Mouse (Mus musculus): ENCODE data around the gene Atp10a.

The Atp10a gene

DNA sequence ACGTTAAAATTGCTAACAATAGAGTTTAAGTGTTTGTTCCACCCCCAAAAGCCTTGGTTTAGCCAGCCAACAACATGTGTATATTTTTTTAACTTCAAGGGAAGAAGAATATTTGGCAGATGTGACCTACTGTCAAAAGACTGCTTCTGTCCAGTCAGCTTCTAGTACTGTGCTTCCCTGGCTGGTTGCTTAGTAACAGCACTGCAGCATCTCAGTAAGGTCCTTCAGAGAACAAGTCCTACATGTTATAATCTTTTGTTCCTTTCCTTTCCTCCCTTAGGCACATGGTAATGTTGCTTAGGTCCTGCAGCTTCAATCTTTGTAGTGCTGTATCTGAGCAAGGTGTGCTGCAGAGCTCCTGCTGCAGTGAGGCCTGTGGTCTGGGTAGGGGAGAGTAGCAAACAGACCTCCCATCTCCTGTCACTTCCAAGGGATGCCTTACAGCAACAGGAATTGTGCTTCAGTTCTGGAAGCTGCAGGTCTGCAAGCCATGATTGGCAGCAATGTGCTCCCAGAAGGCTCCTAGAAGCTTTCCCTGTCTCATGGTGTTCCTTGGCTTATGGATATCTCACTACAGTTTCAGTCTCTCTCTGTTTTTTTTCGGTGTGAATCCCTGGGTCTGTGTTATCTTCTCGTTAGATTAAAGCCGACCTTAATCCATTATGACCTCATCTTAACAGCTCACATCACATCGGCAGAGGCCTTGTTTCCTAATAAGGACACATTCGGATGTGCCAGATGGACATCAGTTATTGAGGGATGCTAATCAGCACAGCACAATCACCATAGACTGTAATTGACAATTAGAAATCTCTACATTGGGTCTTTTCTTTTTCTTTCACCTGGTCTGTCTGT is 34.3 kb downstream of the Atp10a start:
- no peak for DNase-seq (ENCODE audit: low read depth)

DNA sequence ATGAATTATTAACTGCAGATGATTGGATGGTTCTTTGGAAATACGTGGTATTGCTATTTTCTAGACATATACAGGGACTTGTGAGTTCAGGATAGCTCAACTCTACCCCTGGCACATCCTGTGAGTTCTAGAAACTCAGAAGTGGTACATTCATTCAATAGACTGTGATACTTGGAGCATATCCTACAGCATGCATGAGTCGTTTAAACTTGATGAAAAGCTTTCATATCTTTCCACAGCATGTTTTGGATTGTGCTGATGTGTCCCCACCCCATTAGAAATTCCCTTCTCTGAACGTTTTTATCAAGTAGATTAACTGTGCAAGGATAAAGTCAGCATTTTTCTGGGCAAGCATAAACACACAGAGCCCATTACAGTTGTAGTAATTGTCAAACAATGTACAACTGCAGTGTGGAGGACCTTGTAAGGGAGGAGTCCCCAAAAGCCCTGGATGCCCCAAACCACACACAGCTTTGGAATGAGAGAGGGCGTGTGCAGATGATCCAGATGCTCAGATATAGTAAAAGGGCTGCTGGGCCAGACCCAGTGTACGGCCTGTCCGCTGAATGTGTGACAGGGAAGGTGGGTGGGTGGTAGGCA is 35.1 kb downstream of the Atp10a start:
- no peak for DNase-seq (ENCODE audit: low read depth)

DNA sequence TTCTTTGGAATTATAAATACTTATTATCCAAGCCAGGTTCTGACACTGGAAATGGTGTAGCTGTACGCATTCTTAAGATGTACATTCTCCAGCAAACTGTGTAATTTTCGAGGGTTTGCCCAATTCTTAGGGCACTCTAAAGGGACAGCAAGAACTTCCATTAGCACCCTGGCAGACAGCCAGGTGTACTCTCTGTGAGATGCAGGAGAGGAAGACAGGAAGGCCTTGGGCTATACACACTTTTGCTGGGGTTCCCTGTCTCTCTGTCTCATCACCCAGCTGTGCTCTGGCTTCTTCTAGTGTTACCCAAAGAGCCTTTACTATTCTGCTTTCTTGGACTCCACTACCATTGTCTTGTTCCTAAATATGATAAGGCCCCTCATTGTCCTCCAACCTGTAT is 36.7 kb downstream of the Atp10a start:
- peak; percentile 46 for DNase-seq (ENCODE audit: low read depth)

DNA sequence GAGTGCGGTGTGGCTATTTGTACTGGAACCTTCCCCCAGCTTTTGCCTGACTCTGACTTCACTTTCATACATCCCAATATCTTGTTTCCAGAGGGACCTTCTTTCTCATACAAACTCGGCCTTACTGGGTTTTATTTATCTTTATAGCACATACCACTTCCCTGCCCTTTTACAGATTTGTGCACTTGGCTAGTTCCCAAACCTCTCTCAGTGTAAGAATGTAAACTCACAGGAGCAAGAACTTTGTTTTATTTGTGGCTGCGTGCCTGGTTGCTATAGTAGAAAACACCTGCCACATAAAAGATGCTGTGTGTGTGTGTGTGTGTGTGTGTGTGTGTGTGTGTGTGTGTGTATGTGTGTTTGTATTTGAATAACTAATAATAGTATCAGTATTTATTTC is 37.4 kb downstream of the Atp10a start:
- DNase-seq (ENCODE audit: low read depth): peak; percentile 66

DNA sequence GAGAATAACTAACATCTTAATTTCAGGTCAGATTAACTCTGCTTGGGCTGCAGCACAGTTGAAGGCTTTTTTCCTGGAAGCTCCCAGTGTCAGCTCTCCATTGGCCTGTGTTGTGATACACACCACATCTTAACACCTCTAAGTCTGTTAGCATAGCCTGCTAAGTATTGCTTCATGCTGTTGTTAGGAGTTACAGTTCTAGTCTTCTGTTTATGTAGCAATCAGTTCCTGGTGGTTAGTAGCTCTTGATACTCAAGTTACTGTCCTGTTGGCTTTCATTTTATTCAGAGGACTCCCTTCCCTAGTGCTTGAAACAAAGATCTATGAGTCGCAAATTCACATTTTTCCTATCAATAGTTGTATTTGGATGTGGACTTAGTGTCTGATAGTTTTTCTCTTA is 39.7 kb downstream of the Atp10a start:
- peak; percentile 76 for DNase-seq (ENCODE audit: low read depth)

DNA sequence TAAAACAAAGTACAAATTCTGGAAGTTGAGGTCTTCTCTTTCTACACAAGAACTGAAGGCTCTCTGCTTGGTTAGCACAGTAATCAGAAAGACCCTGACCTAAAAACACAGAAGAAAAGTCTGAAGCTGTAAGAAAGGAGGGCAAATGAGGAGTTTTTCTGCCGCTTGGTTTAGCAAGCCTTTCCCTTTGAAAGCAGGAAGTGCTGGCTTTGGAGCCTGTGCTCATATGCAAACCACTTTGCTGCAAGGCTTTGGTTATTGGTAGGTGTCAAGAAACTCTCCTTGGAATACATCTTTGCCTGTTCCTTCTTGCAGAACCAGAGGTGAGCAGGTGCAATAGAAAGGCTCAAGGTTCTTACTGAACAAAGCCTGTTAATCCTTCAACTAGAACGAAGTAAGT is 41.1 kb downstream of the Atp10a start:
- DNase-seq (ENCODE audit: low read depth): peak; percentile 56

DNA sequence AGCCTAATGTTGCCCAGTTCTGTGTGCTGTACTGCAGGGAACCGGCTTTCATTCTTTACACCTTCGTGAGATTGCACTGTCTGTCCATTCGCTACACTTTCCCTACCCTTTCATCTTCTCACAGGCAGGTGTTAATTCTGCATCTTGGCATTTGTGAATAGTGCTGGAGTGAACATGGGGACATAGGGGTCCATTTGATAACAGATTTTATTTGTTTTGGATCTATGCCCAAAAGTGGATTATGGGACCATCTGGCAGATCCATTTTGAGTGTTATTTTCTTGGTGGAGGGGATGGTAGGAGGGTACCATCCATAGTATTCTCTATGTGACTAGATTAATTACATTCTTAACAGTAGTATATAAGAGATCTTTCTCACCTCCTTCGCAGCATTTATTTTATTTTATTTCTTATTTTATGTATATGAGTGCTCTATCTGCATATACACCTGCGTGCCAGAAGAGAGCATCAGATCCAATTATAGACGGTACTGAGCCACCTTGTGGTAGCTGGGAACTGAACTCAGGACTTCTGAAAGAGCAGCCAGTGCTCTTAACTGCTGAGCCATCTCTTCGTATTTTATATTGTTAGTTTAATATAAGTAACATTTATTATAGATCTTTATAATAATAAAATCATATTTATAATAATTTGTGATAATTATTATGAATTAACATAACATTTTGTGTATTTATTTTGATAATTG is 42.9 kb downstream of the Atp10a start:
- no peak for DNase-seq (ENCODE audit: low read depth)

DNA sequence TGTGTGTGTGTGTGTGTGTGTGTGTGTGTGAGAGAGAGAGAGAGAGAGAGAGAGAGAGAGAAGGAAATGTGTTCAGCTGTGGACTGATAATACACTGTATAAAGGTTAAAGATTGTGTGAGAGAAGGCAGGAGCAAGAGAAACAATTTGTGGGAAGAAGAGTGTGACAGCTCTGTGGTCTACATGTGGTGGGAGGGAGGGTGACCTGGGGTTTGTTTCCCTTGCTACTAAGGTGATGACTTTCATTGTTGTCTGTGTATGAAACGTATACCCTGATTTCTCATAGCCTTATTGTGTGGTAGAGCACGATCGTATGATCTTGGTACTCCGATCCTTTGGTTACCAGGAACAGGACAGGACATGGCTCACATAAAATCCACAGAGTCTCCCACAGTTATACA is 45.3 kb downstream of the Atp10a start:
- DNase-seq (ENCODE audit: low read depth): no peak

DNA sequence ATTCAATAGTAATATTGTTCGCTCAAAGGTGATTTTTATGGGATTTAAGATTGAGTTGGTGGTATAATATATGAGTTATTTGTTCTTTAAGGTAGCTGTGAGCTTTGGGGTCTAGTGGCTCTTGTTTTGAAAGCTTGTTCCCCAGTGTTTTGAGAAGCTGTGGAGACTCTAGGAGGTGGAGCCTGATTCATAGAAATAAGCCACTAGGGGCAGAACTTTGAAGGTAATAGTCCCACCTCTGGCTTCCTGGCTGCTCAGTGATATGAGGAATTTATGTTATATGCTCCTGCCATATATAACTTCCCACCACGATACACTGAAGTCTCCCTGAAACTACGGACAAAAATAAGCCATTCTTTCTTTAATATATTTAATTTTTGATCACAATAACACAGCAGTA is 49.2 kb downstream of the Atp10a start:
- DNase-seq (ENCODE audit: low read depth): no peak

DNA sequence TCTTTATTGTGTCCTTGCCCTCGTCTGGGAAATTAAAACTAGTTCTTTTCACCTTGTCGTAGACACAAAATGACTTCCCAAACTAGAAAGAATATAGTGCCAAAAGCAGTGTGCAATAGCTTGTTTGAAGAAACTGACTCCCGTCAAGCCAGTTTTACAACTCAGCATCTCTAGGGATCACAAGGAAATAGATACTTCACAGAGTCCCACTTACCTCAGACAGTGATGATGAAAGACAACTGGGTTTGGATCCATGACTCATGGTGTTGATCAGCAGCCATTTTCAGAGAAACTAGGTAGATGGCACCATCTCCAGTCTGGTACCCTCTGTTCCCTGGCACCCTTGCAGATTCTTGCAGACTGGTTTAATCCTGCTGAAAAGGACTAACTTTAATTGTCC is 53.3 kb downstream of the Atp10a start:
- DNase-seq (ENCODE audit: low read depth): peak; percentile 55

DNA sequence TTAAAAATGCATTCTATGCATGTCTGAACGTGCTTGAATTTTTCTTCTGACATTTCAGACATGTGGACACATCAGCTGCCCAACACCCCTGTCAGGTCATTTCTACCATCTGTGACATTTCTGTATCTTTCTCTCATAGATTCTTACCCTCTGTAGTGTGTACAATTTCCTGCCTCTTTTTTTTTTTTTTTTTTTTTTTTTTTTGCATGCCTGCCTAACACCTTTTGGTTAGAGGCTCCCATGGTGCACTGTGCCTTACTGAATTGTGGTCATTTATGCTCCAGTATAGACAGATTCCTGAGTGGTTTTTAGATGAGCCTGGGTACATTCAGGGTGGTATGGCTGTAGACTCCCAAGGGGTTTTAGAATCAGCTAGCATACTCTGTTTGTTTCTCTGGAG is 54.3 kb downstream of the Atp10a start:
- DNase-seq (ENCODE audit: low read depth): no peak

DNA sequence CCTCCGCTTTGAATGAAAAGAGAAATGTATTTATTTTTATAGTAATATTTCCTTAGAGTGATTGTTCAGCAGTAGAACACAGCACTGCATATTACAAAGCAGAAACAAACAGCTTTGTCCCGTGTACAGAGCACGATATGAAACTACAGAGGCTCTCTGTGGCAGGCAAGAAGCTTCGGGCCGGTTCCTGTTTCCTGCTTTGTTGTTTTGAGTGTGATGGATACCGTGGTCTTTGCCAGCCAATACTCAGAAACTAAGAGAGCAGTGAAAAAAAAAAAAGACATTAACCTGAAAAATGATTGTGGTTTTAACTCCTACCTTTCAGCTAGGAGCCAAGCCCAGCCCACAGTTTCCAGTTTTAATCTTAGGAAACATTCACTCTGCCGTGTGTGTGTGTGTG is 55.8 kb downstream of the Atp10a start:
- DNase-seq (ENCODE audit: low read depth): peak; percentile 56

DNA sequence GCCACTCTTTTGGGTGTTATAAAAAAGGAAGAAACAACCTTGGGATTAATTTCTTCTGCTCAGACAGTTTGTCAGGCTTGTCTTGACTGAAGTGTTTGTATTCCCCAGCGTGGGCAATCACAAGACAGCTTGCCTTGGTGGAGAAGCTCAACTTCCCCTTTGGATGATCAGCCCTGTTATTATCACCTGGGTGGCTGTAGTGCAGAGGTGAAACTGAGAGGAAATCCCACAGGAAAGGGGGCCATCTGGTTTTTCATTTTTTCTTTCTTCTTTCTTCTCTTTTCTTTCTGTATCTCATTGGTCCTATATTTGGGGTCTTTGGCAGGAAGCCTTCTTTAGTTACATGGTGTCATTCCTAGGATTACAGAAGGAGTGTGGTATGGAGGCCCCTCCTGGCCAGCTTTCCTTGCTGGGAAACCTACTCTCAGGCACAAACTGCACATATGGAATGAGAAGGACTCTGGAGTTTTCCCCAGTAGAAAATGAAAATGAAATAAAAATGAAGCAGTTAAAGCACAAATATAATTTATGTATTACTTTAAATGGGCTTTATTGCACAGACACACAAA is 59.7 kb downstream of the Atp10a start:
- DNase-seq (ENCODE audit: low read depth): no peak

DNA sequence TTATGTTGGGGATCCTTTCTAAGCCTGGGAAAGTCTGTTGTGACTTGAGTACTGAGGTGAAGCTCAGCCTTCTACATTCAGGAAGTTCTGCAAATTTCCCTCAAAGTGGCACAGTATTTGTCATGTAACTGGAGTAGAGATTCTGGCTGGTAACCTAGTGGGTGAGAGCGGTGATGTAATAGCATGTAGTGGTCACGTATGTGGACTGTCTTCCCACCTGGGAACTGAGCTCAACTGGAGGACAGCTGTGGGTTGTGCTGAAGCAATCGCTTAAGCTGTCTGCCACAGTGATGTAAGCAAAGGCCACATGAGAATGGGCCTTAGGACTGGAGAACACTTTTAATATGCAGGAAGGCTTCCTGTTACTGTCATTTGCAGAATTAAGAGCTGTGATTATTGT is 60.7 kb downstream of the Atp10a start:
- DNase-seq (ENCODE audit: low read depth): peak; percentile 67

DNA sequence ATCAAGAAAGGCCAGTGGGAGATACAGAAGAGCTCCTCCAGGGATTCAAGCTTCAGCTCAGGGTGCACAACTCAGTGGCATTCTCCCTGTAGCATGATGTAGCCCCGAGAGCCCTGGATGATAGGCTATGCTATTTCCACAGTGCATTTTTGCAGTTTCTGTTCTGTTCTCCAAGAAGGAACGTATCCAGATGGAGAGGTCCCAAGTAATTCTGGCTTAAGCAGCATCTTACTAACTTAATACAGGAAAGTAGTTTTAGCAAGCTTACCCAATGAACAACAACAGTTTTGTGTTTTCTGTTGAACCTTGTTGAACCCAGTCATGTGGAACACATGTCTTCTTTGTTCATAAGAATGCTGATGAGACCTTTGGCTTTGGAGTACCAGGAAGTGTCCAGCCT is 62.6 kb downstream of the Atp10a start:
- DNase-seq (ENCODE audit: low read depth): no peak

DNA sequence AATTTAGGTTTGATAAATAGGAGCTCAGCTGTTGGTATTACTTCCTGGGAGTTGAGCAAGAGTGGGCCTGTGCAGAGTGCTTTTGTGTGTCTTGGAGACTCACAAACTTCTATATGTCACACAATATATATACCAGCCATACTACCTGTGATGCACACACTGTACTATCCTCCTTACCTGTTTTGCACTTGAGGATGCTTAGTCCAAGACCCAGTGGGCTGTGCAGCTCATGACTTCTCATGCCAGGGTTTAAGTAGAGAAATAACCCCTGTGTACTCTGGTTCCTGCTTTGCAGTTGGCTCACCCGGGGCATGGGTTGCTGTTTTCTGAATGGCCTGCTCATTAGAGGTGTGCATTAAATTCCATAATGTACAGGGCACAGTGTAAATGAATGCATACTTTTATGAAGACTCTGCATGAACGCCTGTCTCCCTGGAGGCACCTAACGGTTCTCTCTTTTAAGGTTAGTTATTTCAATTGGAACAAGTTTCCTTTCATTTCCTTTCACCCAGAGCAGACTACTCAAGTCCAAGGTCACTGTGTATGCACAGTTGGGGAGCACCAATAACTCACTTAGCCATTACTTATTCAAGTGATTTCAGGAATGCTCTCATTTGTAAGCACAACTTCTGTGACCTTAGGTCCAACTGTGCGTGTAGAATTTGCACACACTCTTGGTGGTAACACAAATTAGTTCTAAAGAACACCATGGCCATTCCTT is 63.4 kb downstream of the Atp10a start:
- DNase-seq (ENCODE audit: low read depth): no peak

DNA sequence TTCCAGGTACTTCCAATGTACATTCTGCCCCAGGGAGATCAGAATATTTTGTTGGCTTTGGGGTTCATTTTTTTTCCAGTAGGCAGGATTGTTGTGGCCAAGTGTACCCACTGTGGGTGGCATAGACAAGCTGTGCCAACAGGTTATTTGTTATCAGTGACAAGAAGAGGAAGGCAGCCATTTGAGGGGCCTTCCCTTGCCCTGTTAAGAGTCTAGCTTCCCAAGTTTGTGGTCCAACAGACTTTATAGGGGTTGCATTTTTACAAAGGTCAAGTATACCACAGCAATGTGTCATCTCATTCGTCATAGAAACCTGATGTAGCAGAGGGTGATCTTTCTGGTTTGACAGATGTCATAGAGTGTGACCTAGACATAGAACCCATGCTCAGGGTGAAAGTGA is 66.3 kb downstream of the Atp10a start:
- peak; percentile 83 for DNase-seq (ENCODE audit: low read depth)

DNA sequence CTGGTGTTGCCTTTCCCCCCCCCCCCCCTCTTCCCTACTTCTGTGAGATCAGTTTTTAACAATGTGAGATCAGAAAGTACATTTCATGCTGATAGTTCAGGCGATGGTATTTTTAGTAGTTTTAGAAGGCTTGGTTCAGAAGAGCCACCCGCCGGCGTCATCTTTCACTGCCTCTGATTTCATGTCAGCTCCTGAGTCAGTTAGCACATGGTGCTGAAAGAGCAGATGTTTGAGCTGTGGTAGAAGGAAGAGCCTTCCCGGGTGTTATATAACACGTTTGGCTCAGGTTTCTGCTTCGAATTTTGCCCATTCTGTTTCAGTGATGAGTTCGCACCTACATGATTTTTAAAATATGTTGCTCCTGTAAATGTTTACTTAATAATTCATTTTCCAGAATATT is 74.2 kb downstream of the Atp10a start:
- DNase-seq (ENCODE audit: low read depth): peak; percentile 82

DNA sequence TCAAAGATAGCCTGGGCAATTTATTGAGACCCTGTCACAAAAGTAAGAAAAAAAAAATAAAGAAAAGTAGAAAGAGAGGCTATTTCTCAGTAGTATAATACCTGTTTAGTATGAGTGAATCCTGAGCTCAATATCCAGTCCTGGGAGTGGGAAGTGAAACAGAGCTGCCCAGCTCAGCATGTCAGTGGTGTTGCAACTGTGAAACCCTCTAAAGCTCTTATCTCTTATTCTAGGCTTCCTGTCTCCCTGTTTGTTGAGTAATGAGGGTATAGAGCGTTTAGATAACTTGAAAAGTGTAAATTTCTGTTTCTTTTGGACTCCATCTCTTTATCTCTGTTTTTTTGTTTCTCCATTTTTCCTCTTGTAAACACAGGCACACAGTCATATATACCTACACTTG is 74.9 kb downstream of the Atp10a start:
- peak; percentile 93 for DNase-seq (ENCODE audit: low read depth)

DNA sequence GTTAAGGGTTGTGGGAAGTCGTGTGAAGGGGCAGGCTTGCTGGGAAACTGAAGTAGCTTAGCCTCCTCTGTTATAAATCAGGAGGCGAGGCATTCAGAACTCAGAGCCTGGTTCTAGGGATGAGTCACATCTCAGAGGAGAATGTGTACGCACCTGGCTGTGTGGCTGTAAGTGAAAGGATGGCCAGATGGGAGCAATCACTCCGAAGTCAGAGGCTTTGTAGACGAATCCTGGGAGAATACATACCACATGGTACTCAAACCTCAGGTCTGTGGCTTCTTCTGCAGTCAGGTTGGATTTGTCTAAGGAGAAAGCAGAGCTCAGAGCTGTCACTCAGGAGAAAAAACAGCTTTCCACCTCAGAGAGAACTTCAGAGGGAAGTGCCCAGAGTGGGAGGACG is 76.4 kb downstream of the Atp10a start:
- DNase-seq (ENCODE audit: low read depth): no peak

DNA sequence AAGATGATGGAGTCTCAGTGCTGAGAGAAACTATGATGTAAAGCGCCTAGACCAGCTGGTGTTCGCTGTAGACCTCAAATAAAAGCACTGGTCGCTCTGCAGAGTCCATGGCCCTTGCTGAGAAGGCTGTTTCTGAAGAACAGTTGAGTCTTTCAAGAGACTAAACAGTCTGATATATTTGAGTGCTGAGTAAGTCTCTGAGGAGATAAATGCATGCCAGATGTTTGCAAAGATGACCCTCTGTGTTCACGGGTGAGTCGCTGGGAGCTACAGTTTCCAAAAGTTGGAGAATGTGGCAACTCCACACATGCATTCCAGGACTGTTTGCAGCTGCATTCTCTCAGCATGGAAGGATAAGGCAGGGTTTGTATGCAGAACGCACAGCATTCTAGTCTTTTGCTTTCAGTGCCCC is 77.5 kb downstream of the Atp10a start:
- DNase-seq (ENCODE audit: low read depth): no peak

DNA sequence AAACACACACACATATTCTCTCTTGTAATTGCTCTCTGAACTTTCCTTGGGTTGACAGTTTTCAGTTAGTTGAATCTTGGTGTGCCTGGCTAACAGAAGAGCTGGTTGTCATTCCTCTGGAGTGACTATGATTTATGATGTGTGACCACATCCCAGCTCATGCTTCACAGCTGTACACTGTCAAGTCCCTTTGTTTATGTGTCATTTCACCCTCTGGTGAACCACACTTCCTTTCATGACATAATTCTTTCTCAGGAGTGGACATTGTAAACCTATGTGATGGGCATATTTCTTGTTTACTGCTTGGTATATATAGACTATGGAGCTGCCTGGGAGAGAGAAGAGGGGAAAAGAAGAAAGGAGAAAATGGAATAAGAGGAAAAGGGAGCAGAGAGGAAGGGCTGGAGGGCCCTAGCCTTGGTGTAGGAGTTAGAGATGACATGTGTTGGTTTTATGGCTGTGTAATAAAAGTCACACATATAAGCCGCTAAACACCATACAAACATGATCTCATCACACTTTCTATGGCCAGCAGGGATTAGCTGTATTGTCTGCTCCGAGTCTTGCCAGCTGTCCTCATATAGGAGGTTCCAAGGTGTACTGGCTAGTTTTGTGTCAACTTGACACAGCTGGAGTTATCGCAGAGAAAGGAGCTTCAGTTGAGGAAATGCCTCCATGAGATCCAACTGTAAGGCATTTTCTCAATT is 81.0 kb downstream of the Atp10a start:
- peak; percentile 79 for DNase-seq (ENCODE audit: low read depth)
